Mouse (Mus musculus) megakaryocyte, embryonic 14.5 days (primary cell): ENCODE results near the gene Gm281.

Experiments used
- FLI1 ChIP-seq: IDR thresholded peaks from 2 replicates; pipeline ENCODE4 v1.6.1; 2012; ENCODE audit warnings: low read length, inconsistent platforms, mixed read lengths
- GATA1 ChIP-seq: IDR thresholded peaks from 3 replicates; pipeline ENCODE4 v1.6.1; 2012; ENCODE audit warnings: mixed read lengths, low read length, inconsistent platforms, borderline replicate concordance

- TF ChIP-seq GATA1 (no peak), FLI1 (no peak)
These were observed 7.8 kb downstream of the Gm281 start for GRCm38 (mm10) chr14:13906461-13906860.
